Mouse (Mus musculus): ENCODE data around the gene Atg101. TPM values are rescaled to one million over a fixed set of nuclear protein-coding genes. Genes with fewer than 3 reads are reported as not detected.

Gene Atg101
- total and polyA plus RNA-seq, 2 experiments = 63.2 to 89.3 TPM

GRCm38 (mm10) chr15:101283183-101283910 is 725 bp upstream of the Atg101 start:
- Histone ChIP-seq H3K9ac (ENCODE audit: low read depth, low read length) (peak overlapping the region; percentile 79), H3K4me1 (ENCODE audit: control insufficient read depth, insufficient read depth, low read length) (peaks cover 27% of the 10 kb centered on the region), H3K27ac (replicated peaks; ENCODE audit: insufficient read depth, low read depth, low read length) (peak overlapping the region; percentile 68), H3K4me3 (ENCODE audit: insufficient read depth, low read depth, low read length) (peak overlapping the region; percentile 95), H3K27me3 (ENCODE audit: control insufficient read depth, insufficient read depth, low read length) (no peaks in the 10 kb centered on the region), H3K36me3 (ENCODE audit: control insufficient read depth, insufficient read depth, low read length) (0 out of 2 replicates have a peak, but pooled peaks cover 2% of the 10 kb centered on the region), H3K79me2 (ENCODE audit: control insufficient read depth, insufficient read depth, low read length) (peaks cover 15% of the 10 kb centered on the region)
- 1% methylated on average over 26 of the region's 26 CpGs for WGBS
- peak; percentile 72 for DNase-seq (ENCODE audit: extremely low read depth, low read depth, low spot score)
- no peak for TF ChIP-seq POLR2A (IDR thresholded peaks at IDR 0.05; ENCODE audit: extremely low read depth, insufficient read depth, low read length)
- TF ChIP-seq CTCF (IDR thresholded peaks at IDR 0.05; ENCODE audit: low read depth, low read length) = peak; percentile 61

DNA sequence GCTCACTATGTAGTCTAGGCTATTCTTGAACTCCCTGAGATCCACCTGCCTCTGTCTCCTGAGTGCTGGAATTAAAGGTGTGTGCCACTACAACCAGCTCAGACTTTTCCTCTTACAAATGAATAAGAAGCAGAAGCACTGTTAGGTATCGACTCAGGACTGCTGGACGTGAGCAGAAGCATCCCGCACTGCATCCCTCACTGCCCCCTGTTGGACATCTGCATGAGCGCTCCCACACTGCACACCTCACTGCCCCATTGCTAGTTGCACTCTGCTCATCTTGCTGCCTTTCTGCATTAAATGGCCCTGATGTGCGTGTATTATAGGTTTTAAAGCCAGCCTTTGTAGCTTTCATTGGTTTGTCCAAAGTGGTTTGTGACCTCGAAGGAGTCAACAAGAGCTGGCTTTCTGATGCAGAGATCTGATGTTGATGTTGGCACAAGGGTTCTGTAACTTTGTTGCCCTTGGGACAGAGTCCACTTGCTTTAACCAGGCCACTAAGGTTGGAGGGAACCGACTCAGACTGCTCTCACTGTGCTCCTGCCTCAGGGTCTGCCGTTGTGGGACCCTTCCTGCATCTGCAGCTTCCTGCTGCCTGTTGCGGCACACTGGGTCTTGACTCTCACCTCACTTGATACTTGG is 2.2 kb downstream of the Atg101 start:
- H3K4me3 ChIP-seq (ENCODE audit: insufficient read depth, low read depth, low read length) = peak overlapping the region; percentile 70
- TF ChIP-seq POLR2A (IDR thresholded peaks at IDR 0.05; ENCODE audit: extremely low read depth, insufficient read depth, low read length) (no peak), CTCF (IDR thresholded peaks at IDR 0.05; ENCODE audit: low read depth, low read length) (peak; percentile 83)
- peak overlapping the region; percentile 77 for H3K9ac ChIP-seq (ENCODE audit: low read depth, low read length)
- H3K27me3 ChIP-seq (ENCODE audit: control insufficient read depth, insufficient read depth, low read length) = no peaks in the 10 kb centered on the region
- WGBS = 28% methylated on average over 9 of the region's 9 CpGs
- peaks cover 15% of the 10 kb centered on the region for H3K79me2 ChIP-seq (ENCODE audit: control insufficient read depth, insufficient read depth, low read length)
- peaks cover 21% of the 10 kb centered on the region for H3K36me3 ChIP-seq (ENCODE audit: control insufficient read depth, insufficient read depth, low read length)
- H3K27ac ChIP-seq (replicated peaks; ENCODE audit: insufficient read depth, low read depth, low read length) = peak overlapping the region; percentile 91
- peaks cover 27% of the 10 kb centered on the region for H3K4me1 ChIP-seq (ENCODE audit: control insufficient read depth, insufficient read depth, low read length)
- DNase-seq (ENCODE audit: extremely low read depth, low read depth, low spot score) = peak; percentile 96

GRCm38 (mm10) chr15:101287361-101287760 is 3.3 kb downstream of the Atg101 start:
- peaks cover 27% of the 10 kb centered on the region for H3K4me1 ChIP-seq (ENCODE audit: control insufficient read depth, insufficient read depth, low read length)
- H3K9ac ChIP-seq (ENCODE audit: low read depth, low read length) = peak overlapping the region; percentile 77
- WGBS = 14% methylated on average over 6 of the region's 6 CpGs
- H3K27ac ChIP-seq (replicated peaks; ENCODE audit: insufficient read depth, low read depth, low read length) = peak overlapping the region; percentile 91
- peaks cover 21% of the 10 kb centered on the region for H3K36me3 ChIP-seq (ENCODE audit: control insufficient read depth, insufficient read depth, low read length)
- peak overlapping the region; percentile 70 for H3K4me3 ChIP-seq (ENCODE audit: insufficient read depth, low read depth, low read length)
- peaks cover 15% of the 10 kb centered on the region for H3K79me2 ChIP-seq (ENCODE audit: control insufficient read depth, insufficient read depth, low read length)
- no peaks in the 10 kb centered on the region for H3K27me3 ChIP-seq (ENCODE audit: control insufficient read depth, insufficient read depth, low read length)
- DNase-seq (ENCODE audit: extremely low read depth, low read depth, low spot score) = peak; percentile 94
- TF ChIP-seq POLR2A (IDR thresholded peaks at IDR 0.05; ENCODE audit: extremely low read depth, insufficient read depth, low read length) (no peak), CTCF (IDR thresholded peaks at IDR 0.05; ENCODE audit: low read depth, low read length) (no peak)

DNA sequence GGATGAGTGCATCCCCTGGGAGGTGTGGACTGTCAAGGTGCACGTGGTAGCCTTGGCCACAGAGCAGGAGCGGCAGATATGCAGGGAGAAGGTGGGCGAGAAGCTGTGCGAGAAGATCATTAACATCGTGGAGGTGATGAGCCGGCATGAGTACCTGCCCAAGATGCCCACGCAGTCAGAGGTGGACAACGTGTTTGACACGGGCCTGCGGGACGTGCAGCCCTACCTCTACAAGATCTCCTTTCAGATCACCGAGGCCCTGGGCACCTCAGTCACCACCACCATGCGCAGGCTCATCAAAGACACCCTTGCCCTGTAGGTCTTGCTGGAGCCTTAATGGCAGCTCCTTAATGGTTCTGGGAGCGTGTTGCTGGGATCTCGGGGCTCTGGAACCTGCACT is 6.3 kb downstream of the Atg101 start:
- no peak overlapping the region for H3K9ac ChIP-seq (ENCODE audit: low read depth, low read length)
- peaks cover 5% of the 10 kb centered on the region; the same call in 1 of the 2 replicates for H3K79me2 ChIP-seq (ENCODE audit: control insufficient read depth, insufficient read depth, low read length)
- no peak overlapping the region for H3K27ac ChIP-seq (replicated peaks; ENCODE audit: insufficient read depth, low read depth, low read length)
- H3K4me1 ChIP-seq (ENCODE audit: control insufficient read depth, insufficient read depth, low read length) = peaks cover 22% of the 10 kb centered on the region
- 96% methylated on average over 15 of the region's 15 CpGs for WGBS
- no peak overlapping the region for H3K4me3 ChIP-seq (ENCODE audit: insufficient read depth, low read depth, low read length)
- no peak for DNase-seq (ENCODE audit: extremely low read depth, low read depth, low spot score)
- TF ChIP-seq CTCF (IDR thresholded peaks at IDR 0.05; ENCODE audit: low read depth, low read length) = no peak
- no peak for TF ChIP-seq POLR2A (IDR thresholded peaks at IDR 0.05; ENCODE audit: extremely low read depth, insufficient read depth, low read length)
- no peaks in the 10 kb centered on the region for H3K27me3 ChIP-seq (ENCODE audit: control insufficient read depth, insufficient read depth, low read length)
- peaks cover 21% of the 10 kb centered on the region for H3K36me3 ChIP-seq (ENCODE audit: control insufficient read depth, insufficient read depth, low read length)

- Histone ChIP-seq H3K27ac (replicated peaks; ENCODE audit: insufficient read depth, low read depth, low read length) (no peak overlapping the region), H3K4me3 (ENCODE audit: insufficient read depth, low read depth, low read length) (no peak overlapping the region), H3K9ac (ENCODE audit: low read depth, low read length) (no peak overlapping the region), H3K36me3 (ENCODE audit: control insufficient read depth, insufficient read depth, low read length) (peaks cover 21% of the 10 kb centered on the region), H3K4me1 (ENCODE audit: control insufficient read depth, insufficient read depth, low read length) (peaks cover 10% of the 10 kb centered on the region), H3K27me3 (ENCODE audit: control insufficient read depth, insufficient read depth, low read length) (no peaks in the 10 kb centered on the region), H3K79me2 (ENCODE audit: control insufficient read depth, insufficient read depth, low read length) (peaks cover under 1% of the 10 kb centered on the region; the same call in 1 of the 2 replicates)
- 35% methylated on average over 3 of the region's 3 CpGs for WGBS
- no peak for TF ChIP-seq POLR2A (IDR thresholded peaks at IDR 0.05; ENCODE audit: extremely low read depth, insufficient read depth, low read length)
- TF ChIP-seq CTCF (IDR thresholded peaks at IDR 0.05; ENCODE audit: low read depth, low read length) = no peak
- peak; percentile 31 for DNase-seq (ENCODE audit: extremely low read depth, low read depth, low spot score)
Measured at GRCm38 (mm10) chr15:101292012-101292411, 7.9 kb downstream of the Atg101 start.

Data from liver, adult 2 months (tissue).